Mouse (Mus musculus) cortical plate, adult 2 months (tissue): ENCODE data around the gene H2-Eb1. TPM values are rescaled to one million over a fixed set of nuclear protein-coding genes. Genes with fewer than 3 reads are reported as not detected.

Source experiments
- H3K27ac ChIP-seq: fragments of 200-500 bp; 2 replicates; pipeline ENCODE4 v1.5.1; 2012; ENCODE audit warnings: low read length, control low read depth, inconsistent platforms; ENCODE audit not compliant: insufficient read depth
- H3K4me1 ChIP-seq: fragments of 200-500 bp; 2 replicates; pipeline ENCODE4 v1.6.1; 2011; ENCODE audit warnings: low read length; ENCODE audit not compliant: control insufficient read depth, insufficient read depth
- H3K4me3 ChIP-seq: fragments of 200-500 bp; 2 replicates; pipeline ENCODE4 v1.5.1; 2011; ENCODE audit warnings: mild to moderate bottlenecking, low read length, control low read depth; ENCODE audit not compliant: insufficient read depth
- CTCF ChIP-seq: fragments of 200-500 bp; IDR thresholded peaks from 2 replicates; pipeline ENCODE4 v1.5.1; 2011; ENCODE audit warnings: mild to moderate bottlenecking, control low read depth, low read length; ENCODE audit not compliant: insufficient read depth; ENCODE audit errors: extremely low read depth
- POLR2A ChIP-seq: fragments of 200-500 bp; IDR thresholded peaks from 2 replicates; pipeline ENCODE4 v1.6.1; 2011; ENCODE audit warnings: mild to moderate bottlenecking, low read length, control low read depth; ENCODE audit not compliant: insufficient read depth; ENCODE audit errors: extremely low read depth
- polyA plus RNA-seq: library from polyadenylated mRNA; depleted of rRNA; stranded (reverse); fragments of >200 nt; gene quantifications from 2 replicates; pipeline ENCODE4 v1.2.3, GENCODE M21; 2012

Gene H2-Eb1
- polyA plus RNA-seq, 1 experiment, result 3.2 TPM

DNA sequence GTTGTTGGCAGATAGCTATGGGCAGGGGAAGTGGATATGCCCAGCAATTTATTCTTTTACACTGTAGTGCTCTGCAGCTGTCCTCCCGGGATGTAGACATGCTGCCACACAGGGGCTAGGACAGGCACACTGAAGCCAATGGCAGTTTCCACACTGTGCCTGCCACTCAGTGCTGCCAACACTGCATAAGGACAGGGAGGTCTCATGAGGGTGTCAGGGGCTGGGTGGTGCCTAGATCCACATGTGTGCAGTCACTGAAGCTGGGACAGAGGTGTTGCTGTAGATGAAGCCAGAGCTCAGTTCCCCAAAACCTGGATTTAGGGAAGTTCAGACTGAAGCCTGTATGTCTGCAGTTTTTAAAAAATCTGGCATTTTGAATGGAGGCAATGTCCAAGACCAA lies 6.5 kb downstream of the H2-Eb1 start:
- H3K4me3 ChIP-seq, result no peak overlapping the region
- TF ChIP-seq POLR2A, result no peak
- TF ChIP-seq CTCF, result no peak
- no peaks in the 10 kb centered on the region for H3K4me1 ChIP-seq
- no peak overlapping the region for H3K27ac ChIP-seq

DNA sequence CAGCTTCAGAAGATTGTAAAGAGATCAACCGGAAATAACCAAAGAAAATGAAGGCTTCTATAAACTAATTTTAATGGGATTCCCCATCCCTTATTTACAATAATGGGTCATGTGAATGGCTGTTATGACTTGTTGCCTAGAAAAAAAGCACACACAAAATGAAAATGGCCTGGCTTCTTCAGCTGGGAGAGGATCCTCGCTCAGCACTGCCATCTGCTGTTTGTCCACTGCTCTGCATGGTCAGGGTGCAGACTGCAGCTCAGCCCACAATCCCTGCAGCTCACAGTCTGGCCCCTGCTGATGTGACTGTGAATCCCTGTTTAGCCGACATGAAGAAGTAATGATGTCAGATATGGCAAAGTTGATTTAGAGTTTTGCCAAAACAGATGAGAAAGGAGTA lies 7.7 kb downstream of the H2-Eb1 start:
- Histone ChIP-seq H3K4me3 (no peak overlapping the region), H3K27ac (no peak overlapping the region), H3K4me1 (no peaks in the 10 kb centered on the region)
- TF ChIP-seq CTCF (peak; percentile 91), POLR2A (no peak)

DNA sequence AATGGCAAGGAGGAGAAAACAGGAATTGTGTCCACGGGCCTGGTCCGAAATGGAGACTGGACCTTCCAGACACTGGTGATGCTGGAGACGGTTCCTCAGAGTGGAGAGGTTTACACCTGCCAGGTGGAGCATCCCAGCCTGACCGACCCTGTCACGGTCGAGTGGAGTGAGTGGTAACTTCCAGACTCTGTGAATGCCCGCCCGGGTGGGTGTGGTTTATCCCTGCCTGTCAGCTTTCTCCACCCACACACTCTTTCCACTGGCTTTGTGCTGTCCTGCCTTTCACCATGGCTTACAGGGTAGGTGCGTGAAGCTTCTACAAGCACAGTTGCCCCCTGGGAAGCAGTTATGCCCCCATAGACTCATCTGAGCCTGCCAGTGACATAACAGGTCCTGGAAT lies 8.6 kb downstream of the H2-Eb1 start:
- Histone ChIP-seq H3K27ac (no peak overlapping the region), H3K4me3 (no peak overlapping the region), H3K4me1 (no peaks in the 10 kb centered on the region)
- TF ChIP-seq CTCF, result no peak
- TF ChIP-seq POLR2A, result no peak

DNA sequence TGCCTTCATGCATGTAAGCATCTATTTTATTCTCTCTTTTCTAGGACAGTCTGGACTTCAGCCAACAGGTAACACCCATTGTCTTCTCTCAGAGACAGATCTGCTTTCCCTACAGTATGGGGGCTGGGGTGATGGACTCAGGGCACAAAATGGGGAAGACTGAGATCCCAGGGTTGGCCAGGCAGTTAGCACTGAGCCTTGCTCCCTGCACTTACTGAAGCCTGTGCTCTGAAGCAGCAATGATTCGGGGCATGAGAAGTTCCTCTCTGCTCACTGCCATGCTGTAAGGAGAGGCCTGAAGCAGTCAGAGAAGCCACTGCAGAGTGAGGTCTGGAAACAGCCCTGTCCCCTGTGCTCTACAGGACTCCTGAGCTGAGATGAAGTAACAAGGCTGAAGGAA lies 9.8 kb downstream of the H2-Eb1 start:
- H3K4me3 ChIP-seq, result no peak overlapping the region
- no peaks in the 10 kb centered on the region for H3K4me1 ChIP-seq
- TF ChIP-seq POLR2A (no peak), CTCF (no peak)

DNA sequence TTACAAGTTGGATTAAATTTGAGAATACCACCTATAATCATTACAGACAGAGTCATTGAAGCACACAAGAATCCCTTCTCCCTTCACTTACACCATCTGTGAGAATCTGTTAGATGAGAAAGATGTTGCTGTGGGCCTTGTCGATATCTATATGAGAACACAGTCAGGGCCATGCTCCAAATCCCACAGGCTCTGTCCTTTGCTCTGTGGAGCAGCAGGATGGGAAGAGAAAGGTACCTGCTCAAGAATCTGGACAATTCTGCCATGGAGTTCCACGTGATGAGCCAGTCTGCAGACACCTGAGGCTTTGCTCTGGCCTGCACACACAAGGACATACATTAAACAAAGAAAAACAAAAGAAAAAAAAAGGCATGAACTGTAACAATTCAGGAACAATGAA lies 11.0 kb downstream of the H2-Eb1 start:
- no peak for TF ChIP-seq POLR2A
- TF ChIP-seq CTCF, result no peak
- Histone ChIP-seq H3K27ac (no peak overlapping the region), H3K4me1 (no peaks in the 10 kb centered on the region), H3K4me3 (no peak overlapping the region)

More for the DNA sequence above, 9.8 kb downstream of the H2-Eb1 start:
- no peak overlapping the region for H3K27ac ChIP-seq

DNA sequence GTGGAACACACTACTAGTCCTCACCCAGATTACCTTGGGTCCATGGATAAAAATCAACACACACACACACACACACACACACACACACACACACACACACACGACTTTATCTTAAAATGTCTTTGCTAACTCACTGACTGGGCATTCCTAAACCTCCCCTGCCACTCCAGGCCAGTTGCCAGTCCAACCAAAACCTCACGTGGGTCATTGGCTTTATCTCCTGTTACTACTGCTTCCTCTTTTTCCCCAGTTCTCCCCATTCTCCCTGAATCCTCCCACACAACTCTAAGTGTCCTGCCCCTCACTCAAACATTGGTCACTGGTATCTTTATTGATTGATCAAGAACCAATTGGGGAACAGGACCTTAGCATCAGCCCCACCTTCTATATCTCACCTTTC lies 11.6 kb downstream of the H2-Eb1 start:
- no peaks in the 10 kb centered on the region for H3K4me1 ChIP-seq
- no peak for TF ChIP-seq CTCF
- no peak for TF ChIP-seq POLR2A
- H3K4me3 ChIP-seq, result no peak overlapping the region
- H3K27ac ChIP-seq, result no peak overlapping the region

DNA sequence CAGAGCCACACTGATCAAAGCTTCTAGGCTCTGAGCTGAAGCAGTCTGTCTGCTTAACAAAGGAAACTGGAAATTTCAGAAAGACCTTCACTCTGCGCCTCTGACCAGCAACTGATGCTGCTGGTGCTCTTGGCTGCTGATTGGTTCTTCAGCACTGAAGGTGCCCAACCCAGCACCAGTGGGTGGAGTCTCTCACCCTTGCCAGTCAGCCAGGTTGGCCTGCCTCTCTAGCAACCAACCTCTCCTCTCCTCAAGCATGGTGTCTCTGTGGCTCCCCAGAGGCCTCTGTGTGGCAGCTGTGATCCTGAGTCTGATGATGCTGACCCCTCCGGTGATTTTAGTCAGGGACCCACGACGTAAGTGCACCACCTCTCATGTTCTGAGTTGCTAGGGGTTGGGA lies 19.8 kb downstream of the H2-Eb1 start, which contains the start of gene H2-Eb2:
TSS of gene H2-Eb2 (plus strand) at position 230 of the 400 bp plus-strand sequence.
- no peak for TF ChIP-seq POLR2A
- TF ChIP-seq CTCF, result no peak
- H3K4me1 ChIP-seq, result no peaks in the 10 kb centered on the region
- H3K27ac ChIP-seq, result no peak within 1 kb of the TSS
- no peak within 1 kb of the TSS for H3K4me3 ChIP-seq

DNA sequence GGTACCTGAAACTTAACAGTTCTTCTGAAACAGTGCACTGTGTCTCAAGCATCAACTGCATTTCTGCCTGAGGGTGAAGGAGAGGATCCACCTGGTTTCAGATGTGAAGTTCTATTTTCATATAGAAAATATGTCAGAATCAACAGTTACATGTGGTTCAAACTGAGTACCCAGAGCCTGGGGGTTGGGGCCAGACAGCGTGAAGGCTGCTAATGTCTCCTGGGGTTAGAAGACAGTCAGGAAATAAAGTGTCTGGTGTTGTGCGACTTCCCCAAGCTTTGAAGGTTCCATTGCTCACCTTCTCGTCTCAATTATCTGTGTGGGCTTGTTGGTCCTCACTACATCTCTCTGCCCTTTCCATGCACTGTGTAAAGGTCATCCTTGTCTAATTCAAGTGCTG lies 20.7 kb downstream of the H2-Eb1 start:
- no peaks in the 10 kb centered on the region for H3K4me1 ChIP-seq
- TF ChIP-seq POLR2A, result no peak
- no peak for TF ChIP-seq CTCF
- no peak overlapping the region for H3K27ac ChIP-seq
- H3K4me3 ChIP-seq, result no peak overlapping the region

DNA sequence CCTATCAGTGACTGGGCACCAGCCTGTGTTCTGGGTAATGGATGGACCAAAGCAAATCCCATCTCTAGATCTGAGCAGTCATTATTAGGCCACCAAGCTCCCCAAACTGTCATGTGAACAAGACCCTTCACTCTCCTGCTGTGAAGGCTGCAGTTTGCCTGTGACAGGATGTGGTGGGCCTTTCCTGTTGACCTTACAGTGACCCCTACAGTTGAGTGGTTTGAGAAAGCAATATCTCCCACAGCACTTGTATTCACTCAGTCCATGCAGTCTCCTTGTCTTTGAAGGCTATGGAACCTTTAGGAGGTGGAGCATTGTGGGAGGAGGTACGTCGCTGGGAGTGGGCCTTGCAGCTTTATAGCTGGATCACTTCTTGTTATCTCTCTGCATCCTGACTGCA lies 24.1 kb downstream of the H2-Eb1 start:
- Histone ChIP-seq H3K27ac (no peak overlapping the region), H3K4me3 (no peak overlapping the region), H3K4me1 (no peaks in the 10 kb centered on the region)
- TF ChIP-seq POLR2A (no peak), CTCF (no peak)

DNA sequence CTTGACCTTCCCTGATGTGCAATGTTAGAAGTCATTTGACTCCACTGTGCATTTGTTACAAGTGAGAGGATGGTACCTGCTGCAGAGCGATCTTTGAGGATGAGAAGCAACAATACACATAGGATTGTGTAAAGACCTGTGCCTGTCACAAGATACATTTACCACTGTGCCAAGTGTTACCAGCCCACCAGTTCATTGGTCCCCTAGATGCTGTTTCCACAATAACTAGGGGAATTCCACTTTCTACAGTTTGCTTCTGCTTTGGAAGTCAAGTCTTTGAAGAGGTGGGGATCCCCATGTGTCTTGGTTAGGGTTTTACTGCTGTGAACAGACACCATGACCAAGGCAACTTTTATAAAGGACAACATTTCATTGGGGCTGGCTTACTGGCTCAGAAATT lies 25.5 kb downstream of the H2-Eb1 start:
- Histone ChIP-seq H3K27ac (no peak overlapping the region), H3K4me1 (no peaks in the 10 kb centered on the region), H3K4me3 (no peak overlapping the region)
- TF ChIP-seq CTCF, result no peak
- TF ChIP-seq POLR2A, result no peak
